15 mouse cellular contexts compared by ENCODE assay signal in genomic region chr5:122882256-122883050, GRCm38 (mm10). TPM values are rescaled to one million over a fixed set of nuclear protein-coding genes. Genes with fewer than 3 reads are reported as not detected.
DNase-seq lines count a peak whose midpoint lies in the region; ATAC-seq and TF ChIP-seq lines count a peak whose summit lies in the region.
"Had no signal": no experiment of that assay in that cellular context is flagged by ENCODE, and none has a peak within 500 bp of the region (broad histone marks: within the 10 kb centered on the region; RNA-seq: fewer than 3 reads in every experiment).

No protein-coding gene starts in this region.

- DNase-seq in cerebellum, adult 11 months = peak; percentile 52
- DNase-seq in cerebellum, postnatal 4 days (ENCODE audit: low spot score in 2 of 2) = no peak
- peak; percentile 72 for DNase-seq in liver, adult 2 months (ENCODE audit: extremely low read depth, low read depth, low spot score)
- DNase-seq in liver, embryonic 11.5 days (ENCODE audit: low spot score) = no peak
- DNase-seq in cerebellum, postnatal 14 days = peak; percentile 65
- DNase-seq in lung, postnatal 14 days = no peak
- no peak for DNase-seq in thymus, postnatal 14 days
- DNase-seq: gastrocnemius, postnatal 10 days; left cerebral cortex, postnatal 4 days; liver, postnatal 0 days; right cerebral cortex, adult 18-20 months had no signal

- no peak overlapping the region for H3K4me2 ChIP-seq in liver, embryonic 11.5 days
- no peak overlapping the region for H3K4me2 ChIP-seq in stomach, embryonic 16.5 days (ENCODE audit: low read depth, low read length)
- H3K4me2 ChIP-seq: embryonic facial prominence, embryonic 15.5 days; neural tube, embryonic 13.5 days had no signal

- ATAC-seq in liver, embryonic 11.5 days (replicated peaks; ENCODE audit: low FRiP score) = no peak
- no peak for ATAC-seq in stomach, embryonic 16.5 days (ENCODE audit: insufficient read depth, low FRiP score)
- ATAC-seq: forebrain, embryonic 14.5 days had no signal

- TF ChIP-seq CTCF in liver, adult 2 months (IDR thresholded peaks at IDR 0.05; ENCODE audit: low read depth, low read length) = no peak

- H3K9me3 ChIP-seq in liver, embryonic 11.5 days (ENCODE audit: control insufficient read depth, low read length) = no peaks in the 10 kb centered on the region
- no peaks in the 10 kb centered on the region for H3K9me3 ChIP-seq in stomach, embryonic 16.5 days (replicated peaks; ENCODE audit: control insufficient read depth, low read length)
- H3K9me3 ChIP-seq: embryonic facial prominence, embryonic 15.5 days; neural tube, embryonic 13.5 days had no signal

- no peak for TF ChIP-seq POLR2A in liver, adult 2 months (IDR thresholded peaks at IDR 0.05; ENCODE audit: extremely low read depth, insufficient read depth, low read length)

- H3K4me3 ChIP-seq in liver, adult 2 months (ENCODE audit: insufficient read depth, low read depth, low read length) = no peak overlapping the region
- no peak overlapping the region for H3K4me3 ChIP-seq in liver, embryonic 11.5 days (ENCODE audit: low read depth, low read length)
- H3K4me3 ChIP-seq in stomach, embryonic 16.5 days (replicated peaks; ENCODE audit: low read length) = no peak overlapping the region
- H3K4me3 ChIP-seq: embryonic facial prominence, embryonic 15.5 days; neural tube, embryonic 13.5 days had no signal

- H3K9ac ChIP-seq in liver, adult 2 months (ENCODE audit: low read depth, low read length) = no peak overlapping the region
- H3K9ac ChIP-seq in liver, embryonic 11.5 days (ENCODE audit: low read depth, low read length) = no peak overlapping the region
- H3K9ac ChIP-seq in stomach, embryonic 16.5 days (ENCODE audit: low read length) = no peak overlapping the region
- H3K9ac ChIP-seq: embryonic facial prominence, embryonic 15.5 days; liver, postnatal 0 days; neural tube, embryonic 13.5 days had no signal

- H3K4me1 ChIP-seq in liver, adult 2 months (ENCODE audit: control insufficient read depth, insufficient read depth, low read length) = peaks cover 4% of the 10 kb centered on the region; the same call in 1 of the 2 replicates
- no peaks in the 10 kb centered on the region for H3K4me1 ChIP-seq in liver, embryonic 11.5 days (replicated peaks; ENCODE audit: control insufficient read depth, insufficient read depth, low read length)
- H3K4me1 ChIP-seq in stomach, embryonic 16.5 days (ENCODE audit: control insufficient read depth, insufficient read depth, low read length) = peaks cover 10% of the 10 kb centered on the region

- 81% methylated on average over 18 of the region's 18 CpGs for WGBS in liver, adult 2 months
- 90% methylated on average over 18 of the region's 18 CpGs for WGBS in liver, embryonic 11.5 days
- 85% methylated on average over 18 of the region's 18 CpGs for WGBS in stomach, embryonic 16.5 days

- H3K36me3 ChIP-seq in liver, adult 2 months (ENCODE audit: control insufficient read depth, insufficient read depth, low read length) = peaks cover 7% of the 10 kb centered on the region
- H3K36me3 ChIP-seq in liver, embryonic 11.5 days (ENCODE audit: control insufficient read depth, insufficient read depth, low read length) = peaks cover 22% of the 10 kb centered on the region
- 0 out of 2 replicates have a peak, but pooled peaks cover 10% of the 10 kb centered on the region for H3K36me3 ChIP-seq in stomach, embryonic 16.5 days (ENCODE audit: control insufficient read depth, insufficient read depth, low read length)

- no peak overlapping the region for H3K27ac ChIP-seq in liver, adult 2 months (replicated peaks; ENCODE audit: insufficient read depth, low read depth, low read length)
- no peak overlapping the region for H3K27ac ChIP-seq in liver, embryonic 11.5 days (ENCODE audit: low read depth, low read length)
- H3K27ac ChIP-seq in stomach, embryonic 16.5 days (ENCODE audit: low read length) = peak overlapping the region; percentile 30; the same call in 1 of the 2 replicates
- H3K27ac ChIP-seq: embryonic facial prominence, embryonic 15.5 days; neural tube, embryonic 13.5 days had no signal

- H3K27me3 ChIP-seq in liver, adult 2 months (ENCODE audit: control insufficient read depth, insufficient read depth, low read length) = no peaks in the 10 kb centered on the region
- H3K27me3 ChIP-seq in liver, embryonic 11.5 days (replicated peaks; ENCODE audit: control insufficient read depth, insufficient read depth, low read length) = no peaks in the 10 kb centered on the region
- H3K27me3 ChIP-seq in stomach, embryonic 16.5 days (ENCODE audit: control insufficient read depth, insufficient read depth, low read length) = no peaks in the 10 kb centered on the region
- H3K27me3 ChIP-seq: embryonic facial prominence, embryonic 15.5 days; neural tube, embryonic 13.5 days had no signal

- H3K79me2 ChIP-seq in liver, adult 2 months (ENCODE audit: control insufficient read depth, insufficient read depth, low read length) = no peaks in the 10 kb centered on the region

RNA-seq across cellular contexts. Expression of gene Rnf34, which starts 32.6 kb away (rescaled TPM):
- total RNA-seq in liver, adult 2 months (2014; rRNA removed) = 4.1 and 5.3 TPM in 2 replicates
- polyA plus RNA-seq in liver, adult 2 months (2012; rRNA removed) = 3.4 TPM in 2 replicates
- polyA plus RNA-seq in liver, embryonic 11.5 days (2014; fragmentation: Nextera tagmentation; extraction: Ambion mirVana) = 24.6 and 26.5 TPM in 2 replicates
- polyA plus RNA-seq in stomach, embryonic 16.5 days (2015; fragmentation: Nextera tagmentation; extraction: Ambion mirVana) = 30.8 and 33.6 TPM in 2 replicates

Comparison
In these comparisons a context has a peak if more than half of its experiments do, and no peak if none do; other contexts are left out.
1. DNase-seq: peak in cerebellum, adult 11 months (single experiment), liver, adult 2 months (single experiment) and cerebellum, postnatal 14 days (2 of 2); none in cerebellum, postnatal 4 days (0 of 2), liver, embryonic 11.5 days (single experiment), lung, postnatal 14 days (single experiment) and thymus, postnatal 14 days (single experiment).